Mouse (Mus musculus) intestine, embryonic 15.5 days (tissue): ENCODE results near the gene Mamdc4. TPM values are rescaled to one million over a fixed set of nuclear protein-coding genes. Genes with fewer than 3 reads are reported as not detected.
A peak's percentile ranks its signal among the peaks of the same experiment; 100 is the strongest.

Experiments
- ATAC-seq: fragments of 200-750 bp; cut with Nextera tagmentation; 2 replicates; pipeline ENCODE4 v1.8.0; 2017; ENCODE audit warnings: moderate TSS enrichment, moderate library complexity
- H3K27ac ChIP-seq: fragments of 300-500 bp; sonication (generic); 2 replicates; pipeline ENCODE4 v1.5.1; 2015; ENCODE audit warnings: mild to moderate bottlenecking, inconsistent platforms
- H3K27me3 ChIP-seq: fragments of 300-500 bp; sonication (generic); replicated peaks from 2 replicates; pipeline ENCODE4 v1.6.1; 2015; ENCODE audit warnings: inconsistent platforms
- H3K36me3 ChIP-seq: fragments of 300-500 bp; sonication (generic); 2 replicates; pipeline ENCODE4 v1.6.1; 2015; ENCODE audit warnings: inconsistent platforms
- H3K4me1 ChIP-seq: fragments of 300-500 bp; sonication (generic); replicated peaks from 2 replicates; pipeline ENCODE4 v1.6.1; 2015; ENCODE audit warnings: inconsistent platforms
- H3K4me2 ChIP-seq: fragments of 300-500 bp; sonication (generic); replicated peaks from 2 replicates; pipeline ENCODE4 v1.6.1; 2015; ENCODE audit warnings: mild to moderate bottlenecking, inconsistent platforms
- H3K4me3 ChIP-seq: fragments of 300-500 bp; sonication (generic); replicated peaks from 2 replicates; pipeline ENCODE4 v1.5.1; 2015; ENCODE audit warnings: inconsistent platforms
- H3K9ac ChIP-seq: fragments of 300-500 bp; sonication (generic); 2 replicates; pipeline ENCODE4 v1.6.1; 2015; ENCODE audit warnings: inconsistent platforms
- H3K9me3 ChIP-seq: fragments of 300-500 bp; sonication (generic); 2 replicates; pipeline ENCODE4 v1.6.1; 2016; ENCODE audit warnings: inconsistent platforms
- WGBS: fragments of 180-500 bp; shearing (Covaris S2); methylation state at CpG from one replicate; pipeline ENCODE4 v1.1.7; 2015; 5-methylcytosine and 5-hydroxymethylcytosine counted together
- polyA plus RNA-seq: library from polyadenylated mRNA; unstranded; fragments of >200 nt; fragmentation: Nextera tagmentation; extraction: Ambion mirVana; gene quantifications from 2 replicates; pipeline ENCODE4 v1.2.1, GENCODE M21; 2015

Gene Mamdc4
- 297 and 389 TPM in 2 replicates for polyA plus RNA-seq

GRCm38 (mm10) chr2:25574579-25575431 is at the start of gene Mamdc4, which contains the start of gene Phpt1:
Gene Mamdc4 (minus strand): TSS chr2:25574845.
Gene Phpt1 (minus strand): TSS chr2:25575224.
- H3K27ac ChIP-seq: peak within 1 kb of the TSS; percentile 95
- peak within 1 kb of the TSS; percentile 61 for H3K9ac ChIP-seq
- H3K9me3 ChIP-seq: no peaks in the 10 kb centered on the region
- ATAC-seq: peak; percentile 94
- H3K36me3 ChIP-seq: no peaks in the 10 kb centered on the region
- H3K4me3 ChIP-seq: peak within 1 kb of the TSS; percentile 54
- peaks cover 56% of the 10 kb centered on the region for H3K4me1 ChIP-seq
- peaks cover 38% of the 10 kb centered on the region for H3K27me3 ChIP-seq
- under 1% methylated on average over 44 of the region's 45 CpGs for WGBS
- peak within 1 kb of the TSS; percentile 87 for H3K4me2 ChIP-seq

GRCm38 (mm10) chr2:25621229-25622200 is 46.9 kb upstream of the Mamdc4 start, which contains the start of gene Tmem141:
Gene Tmem141 (minus strand): TSS chr2:25622005.
- Histone ChIP-seq H3K4me2 (peak within 1 kb of the TSS; percentile 86), H3K27me3 (peaks cover 21% of the 10 kb centered on the region), H3K4me3 (peak within 1 kb of the TSS; percentile 53), H3K4me1 (peaks cover 7% of the 10 kb centered on the region; the same call in 1 of the 2 replicates), H3K9me3 (no peaks in the 10 kb centered on the region), H3K9ac (peak within 1 kb of the TSS; percentile 56), H3K27ac (peak within 1 kb of the TSS; percentile 61), H3K36me3 (no peaks in the 10 kb centered on the region)
- ATAC-seq: peak; percentile 94
- 5% methylated on average over 34 of the region's 34 CpGs for WGBS

- H3K27ac ChIP-seq: no peak overlapping the region
- peaks cover 28% of the 10 kb centered on the region for H3K27me3 ChIP-seq
- WGBS: 84% methylated on average over 4 of the region's 4 CpGs
- H3K9me3 ChIP-seq: no peaks in the 10 kb centered on the region
- H3K36me3 ChIP-seq: no peaks in the 10 kb centered on the region
- H3K4me1 ChIP-seq: peaks cover 14% of the 10 kb centered on the region; the same call in 1 of the 2 replicates
- H3K4me3 ChIP-seq: no peak overlapping the region
- peak overlapping the region; percentile 86 for H3K4me2 ChIP-seq
- H3K9ac ChIP-seq: no peak overlapping the region
- no peak for ATAC-seq
Observed at GRCm38 (mm10) chr2:25620852-25621228, 46.2 kb upstream of the Mamdc4 start.

GRCm38 (mm10) chr2:25620386-25620785 is 45.7 kb upstream of the Mamdc4 start:
- H3K9ac ChIP-seq: no peak overlapping the region
- H3K27me3 ChIP-seq: peaks cover 32% of the 10 kb centered on the region
- H3K9me3 ChIP-seq: no peaks in the 10 kb centered on the region
- no peak overlapping the region for H3K27ac ChIP-seq
- peaks cover 14% of the 10 kb centered on the region; the same call in 1 of the 2 replicates for H3K4me1 ChIP-seq
- no peak overlapping the region for H3K4me2 ChIP-seq
- no peak overlapping the region for H3K4me3 ChIP-seq
- H3K36me3 ChIP-seq: no peaks in the 10 kb centered on the region
- ATAC-seq: no peak
- 83% methylated on average over 6 of the region's 6 CpGs for WGBS

- Histone ChIP-seq H3K27ac (no peak within 1 kb of the TSS), H3K9me3 (no peaks in the 10 kb centered on the region), H3K4me2 (peak within 1 kb of the TSS; percentile 51; the same call in 1 of the 2 replicates), H3K36me3 (no peaks in the 10 kb centered on the region), H3K4me3 (no peak within 1 kb of the TSS; the same call in 1 of the 2 replicates), H3K9ac (no peak within 1 kb of the TSS), H3K4me1 (peaks cover 14% of the 10 kb centered on the region; the same call in 1 of the 2 replicates), H3K27me3 (peaks cover 42% of the 10 kb centered on the region)
- no peak for ATAC-seq
- WGBS: 77% methylated on average over 3 of the region's 3 CpGs
Observed at GRCm38 (mm10) chr2:25617578-25617977, 42.9 kb upstream of the Mamdc4 start, which contains the start of gene Ccdc183. Gene Ccdc183 (minus strand): TSS chr2:25617678.

GRCm38 (mm10) chr2:25616398-25616797 is 41.8 kb upstream of the Mamdc4 start:
- peak overlapping the region; percentile 39 for H3K9ac ChIP-seq

GRCm38 (mm10) chr2:25608671-25609070 is 34.0 kb upstream of the Mamdc4 start:
- H3K36me3 ChIP-seq: no peaks in the 10 kb centered on the region
- H3K4me2 ChIP-seq: peak overlapping the region; percentile 58
- WGBS: 60% methylated on average over 10 of the region's 10 CpGs
- no peaks in the 10 kb centered on the region; the same call in 1 of the 2 replicates for H3K27me3 ChIP-seq
- H3K27ac ChIP-seq: peak overlapping the region; percentile 95
- ATAC-seq: peak; percentile 32
- H3K4me1 ChIP-seq: peaks cover 13% of the 10 kb centered on the region; the same call in 1 of the 2 replicates
- 0 out of 2 replicates have a peak overlapping the region, but pooled peaks have one; percentile 92 for H3K9ac ChIP-seq
- no peaks in the 10 kb centered on the region for H3K9me3 ChIP-seq
- H3K4me3 ChIP-seq: peak overlapping the region; percentile 85

More at GRCm38 (mm10) chr2:25616398-25616797, 41.8 kb upstream of the Mamdc4 start:
- Histone ChIP-seq H3K4me1 (peaks cover 11% of the 10 kb centered on the region; the same call in 1 of the 2 replicates), H3K4me2 (peak overlapping the region; percentile 51), H3K9me3 (no peaks in the 10 kb centered on the region), H3K36me3 (no peaks in the 10 kb centered on the region), H3K27me3 (peaks cover 42% of the 10 kb centered on the region), H3K4me3 (peak overlapping the region; percentile 3), H3K27ac (no peak overlapping the region)
- 19% methylated on average over 22 of the region's 22 CpGs for WGBS
- no peak for ATAC-seq

- peak within 1 kb of the TSS; percentile 85 for H3K4me3 ChIP-seq
- under 1% methylated on average over 80 of the region's 80 CpGs for WGBS
- peak within 1 kb of the TSS; percentile 58 for H3K4me2 ChIP-seq
- peak within 1 kb of the TSS; percentile 92 for H3K9ac ChIP-seq
- H3K27ac ChIP-seq: peak within 1 kb of the TSS; percentile 95
- H3K4me1 ChIP-seq: peaks cover 13% of the 10 kb centered on the region; the same call in 1 of the 2 replicates
- peaks cover 4% of the 10 kb centered on the region; the same call in 1 of the 2 replicates for H3K36me3 ChIP-seq
- ATAC-seq: peak; percentile 93
- no peaks in the 10 kb centered on the region; the same call in 1 of the 2 replicates for H3K27me3 ChIP-seq
- no peaks in the 10 kb centered on the region for H3K9me3 ChIP-seq
Observed at GRCm38 (mm10) chr2:25607761-25608622, 33.3 kb upstream of the Mamdc4 start, which contains the start of gene Rabl6. Gene Rabl6 (minus strand): TSS chr2:25608521.

- 0 out of 2 replicates have a peak, but pooled peaks cover 7% of the 10 kb centered on the region for H3K4me1 ChIP-seq
- H3K4me2 ChIP-seq: no peak overlapping the region
- H3K4me3 ChIP-seq: no peak overlapping the region
- H3K9me3 ChIP-seq: no peaks in the 10 kb centered on the region
- H3K9ac ChIP-seq: no peak overlapping the region
- H3K27me3 ChIP-seq: no peaks in the 10 kb centered on the region
- WGBS: 95% methylated on average over 5 of the region's 5 CpGs
- H3K36me3 ChIP-seq: peaks cover 42% of the 10 kb centered on the region
- no peak overlapping the region for H3K27ac ChIP-seq
- ATAC-seq: no peak
Observed at GRCm38 (mm10) chr2:25602526-25602925, 27.9 kb upstream of the Mamdc4 start.

GRCm38 (mm10) chr2:25600037-25600436 is 25.4 kb upstream of the Mamdc4 start:
- Histone ChIP-seq H3K4me2 (no peak overlapping the region), H3K27ac (no peak overlapping the region), H3K27me3 (no peaks in the 10 kb centered on the region), H3K9me3 (no peaks in the 10 kb centered on the region), H3K4me1 (no peaks in the 10 kb centered on the region), H3K36me3 (peaks cover 59% of the 10 kb centered on the region), H3K9ac (no peak overlapping the region), H3K4me3 (no peak overlapping the region)
- 94% methylated on average over 2 of the region's 2 CpGs for WGBS
- no peak for ATAC-seq

- Histone ChIP-seq H3K36me3 (peaks cover 60% of the 10 kb centered on the region), H3K4me2 (no peak overlapping the region), H3K9me3 (no peaks in the 10 kb centered on the region), H3K27ac (no peak overlapping the region), H3K9ac (no peak overlapping the region), H3K4me1 (no peaks in the 10 kb centered on the region), H3K27me3 (no peaks in the 10 kb centered on the region), H3K4me3 (no peak overlapping the region)
- no peak for ATAC-seq
- WGBS: 97% methylated on average over 1 of the region's 1 CpGs
Observed at GRCm38 (mm10) chr2:25598749-25599148, 24.1 kb upstream of the Mamdc4 start.
